Mouse (Mus musculus): Measurements from ENCODE around the gene Sult2b1.

DNA sequence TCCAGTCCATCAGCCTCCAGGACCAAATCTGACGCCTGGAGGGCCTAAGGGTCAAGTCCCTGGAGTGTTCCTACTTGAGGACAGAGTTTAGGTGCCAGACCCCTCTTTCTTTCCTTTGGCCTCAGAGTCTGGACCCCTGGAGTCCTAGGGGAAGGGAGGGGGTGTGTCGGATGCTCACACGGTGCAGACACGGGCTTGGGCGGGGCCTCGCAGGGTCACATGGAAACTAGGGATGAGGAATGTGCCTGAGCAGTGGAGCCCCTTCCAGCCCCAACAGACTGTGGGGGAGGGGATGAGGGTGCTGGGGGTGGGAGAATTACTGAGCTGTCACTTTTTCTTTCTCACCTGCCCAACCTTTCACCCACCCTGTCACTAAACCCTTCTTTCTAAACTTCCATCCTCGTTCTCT, 78.6 kb downstream of the Sult2b1 start:
- TF ChIP-seq CTCF (IDR thresholded peaks at IDR 0.05; ENCODE audit: low read depth) (no peak), EP300 (IDR thresholded peaks at IDR 0.05; ENCODE audit: low read depth) (no peak)

Data from heart, postnatal 0 days (tissue).